In the genomic region with DNA sequence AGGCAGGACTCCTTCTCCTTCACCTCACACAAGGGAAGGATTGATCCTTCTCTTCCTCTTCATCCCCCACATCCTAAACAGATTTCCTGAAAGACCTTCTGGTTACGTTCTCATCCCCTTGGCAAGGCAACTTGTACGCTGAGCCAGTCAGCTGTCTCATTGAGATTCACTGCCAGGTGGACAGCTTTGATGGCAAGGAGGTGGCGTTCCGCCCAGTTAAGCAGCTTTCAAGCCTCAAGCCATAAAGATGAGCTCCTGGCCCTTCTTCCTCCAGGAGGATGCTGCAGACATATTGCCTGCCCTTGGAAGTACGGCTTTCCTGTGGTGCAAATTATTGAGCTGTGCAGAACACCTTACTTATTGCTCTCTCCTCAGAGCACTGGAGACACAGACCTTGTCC, we compare ENCODE assay signal across 12 mouse cellular contexts.
DNase-seq lines count a peak whose midpoint lies in the region; ATAC-seq and TF ChIP-seq lines count a peak whose summit lies in the region.
"Had no signal": no experiment of that assay in that cellular context is flagged by ENCODE, and none has a peak within 500 bp of the region (broad histone marks: within the 10 kb centered on the region; RNA-seq: fewer than 3 reads in every experiment).

No protein-coding gene starts in this region.

- DNase-seq in hindbrain, embryonic 11.5 days (ENCODE audit: low spot score): no peak
- peak; percentile 91 for DNase-seq in brain, embryonic 14.5 days (ENCODE audit: low read depth)
- peak; percentile 99 for DNase-seq in cerebellum, adult 9-11 months
- peak; percentile 71 for DNase-seq in gastrocnemius, postnatal 25 days
- DNase-seq in natural killer cell, adult 2 months (ENCODE audit: low spot score in 2 of 2): no peak
- no peak for DNase-seq in thymus, postnatal 14 days
- DNase-seq: heart, postnatal 10 days; kidney, adult 2 months had no signal

- no peaks in the 10 kb centered on the region for H3K36me3 ChIP-seq in hindbrain, embryonic 15.5 days
- H3K36me3 ChIP-seq in hindbrain, embryonic 11.5 days (ENCODE audit: control insufficient read depth, insufficient read depth, low read length): no peaks in the 10 kb centered on the region
- H3K36me3 ChIP-seq in heart, embryonic 12.5 days: no peaks in the 10 kb centered on the region

- no peaks in the 10 kb centered on the region for H3K9me3 ChIP-seq in hindbrain, embryonic 15.5 days
- H3K9me3 ChIP-seq in hindbrain, embryonic 11.5 days (ENCODE audit: control insufficient read depth, low read length): no peaks in the 10 kb centered on the region
- no peaks in the 10 kb centered on the region for H3K9me3 ChIP-seq in heart, embryonic 12.5 days (replicated peaks)

- WGBS in hindbrain, embryonic 15.5 days: 60% methylated on average over 5 of the region's 5 CpGs
- 85% methylated on average over 5 of the region's 5 CpGs for WGBS in hindbrain, embryonic 11.5 days
- WGBS in heart, embryonic 12.5 days: 90% methylated on average over 5 of the region's 5 CpGs

- TF ChIP-seq CTCF in brain, embryonic 14.5 days (IDR thresholded peaks at IDR 0.05; ENCODE audit: borderline replicate concordance, extremely low read depth, insufficient read depth, insufficient read length): no peak

- no peak for TF ChIP-seq POLR2A in brain, embryonic 14.5 days (IDR thresholded peaks at IDR 0.05; ENCODE audit: borderline replicate concordance, extremely low read depth, insufficient read depth, insufficient read length, poor library complexity, severe bottlenecking)

- no peak overlapping the region for H3K27ac ChIP-seq in hindbrain, embryonic 15.5 days (replicated peaks)
- no peak overlapping the region for H3K27ac ChIP-seq in hindbrain, embryonic 11.5 days (ENCODE audit: low read depth, low read length)
- no peak overlapping the region for H3K27ac ChIP-seq in heart, embryonic 12.5 days (ENCODE audit: poor library complexity, severe bottlenecking)
- H3K27ac ChIP-seq: liver, embryonic 14.5 days; macrophage had no signal

- no peaks in the 10 kb centered on the region for H3K4me1 ChIP-seq in hindbrain, embryonic 15.5 days (replicated peaks)
- no peaks in the 10 kb centered on the region for H3K4me1 ChIP-seq in hindbrain, embryonic 11.5 days (replicated peaks; ENCODE audit: control insufficient read depth, insufficient read depth, low read length)
- no peaks in the 10 kb centered on the region for H3K4me1 ChIP-seq in heart, embryonic 12.5 days (replicated peaks)

- ATAC-seq in hindbrain, embryonic 15.5 days (ENCODE audit: low FRiP score, low read depth): 0 out of 2 replicates have a peak, but pooled peaks have one; percentile 42
- no peak for ATAC-seq in hindbrain, embryonic 11.5 days (ENCODE audit: low FRiP score)
- no peak for ATAC-seq in heart, embryonic 12.5 days (ENCODE audit: insufficient number of reproducible peaks, low FRiP score)

- H3K9ac ChIP-seq in hindbrain, embryonic 15.5 days: no peak overlapping the region
- H3K9ac ChIP-seq in hindbrain, embryonic 11.5 days (ENCODE audit: low read depth, low read length): no peak overlapping the region
- no peak overlapping the region for H3K9ac ChIP-seq in heart, embryonic 12.5 days
- H3K9ac ChIP-seq: liver, embryonic 14.5 days had no signal

- H3K4me3 ChIP-seq in hindbrain, embryonic 15.5 days: no peak overlapping the region
- no peak overlapping the region for H3K4me3 ChIP-seq in hindbrain, embryonic 11.5 days (ENCODE audit: low read depth, low read length)
- H3K4me3 ChIP-seq in heart, embryonic 12.5 days: no peak overlapping the region

- no peaks in the 10 kb centered on the region for H3K27me3 ChIP-seq in hindbrain, embryonic 15.5 days
- no peaks in the 10 kb centered on the region for H3K27me3 ChIP-seq in hindbrain, embryonic 11.5 days (ENCODE audit: control insufficient read depth, insufficient read depth, low read length)
- no peaks in the 10 kb centered on the region for H3K27me3 ChIP-seq in heart, embryonic 12.5 days (replicated peaks)

- H3K4me2 ChIP-seq in hindbrain, embryonic 15.5 days: no peak overlapping the region
- H3K4me2 ChIP-seq in hindbrain, embryonic 11.5 days (replicated peaks; ENCODE audit: low read depth, low read length): no peak overlapping the region
- no peak overlapping the region for H3K4me2 ChIP-seq in heart, embryonic 12.5 days

Comparison
In these comparisons a context has a peak if more than half of its experiments do, and no peak if none do; other contexts are left out.
1. DNase-seq: peak in brain, embryonic 14.5 days (single experiment), cerebellum, adult 9-11 months (single experiment) and gastrocnemius, postnatal 25 days (single experiment); none in hindbrain, embryonic 11.5 days (single experiment), natural killer cell, adult 2 months (0 of 2) and thymus, postnatal 14 days (single experiment).